Comparison of ENCODE assay signal across 34 mouse cellular contexts in the genomic region with DNA sequence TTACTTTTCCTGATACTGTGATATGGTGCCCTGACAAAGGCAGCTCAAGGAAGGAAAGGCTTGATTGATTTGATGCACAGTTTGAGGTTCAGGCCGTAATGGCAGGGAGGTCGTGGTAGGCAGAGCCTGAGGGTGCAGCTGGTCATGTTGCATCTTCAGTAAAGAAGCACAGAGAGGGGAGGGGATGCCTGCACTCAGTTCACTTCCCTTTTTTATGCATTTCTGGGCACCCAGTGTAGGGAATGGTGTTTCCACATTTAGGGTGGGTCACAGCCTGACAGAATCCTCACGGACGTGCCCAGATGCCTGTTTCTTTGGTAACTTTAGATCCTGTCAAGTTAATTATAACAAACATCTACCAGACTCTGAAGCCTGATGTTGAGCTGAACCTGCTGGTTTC. TPM values are rescaled to one million over a fixed set of nuclear protein-coding genes. Genes with fewer than 3 reads are reported as not detected.
DNase-seq lines count a peak whose midpoint lies in the region; ATAC-seq and TF ChIP-seq lines count a peak whose summit lies in the region.
"Had no signal": no experiment of that assay in that cellular context is flagged by ENCODE, and none has a peak within 500 bp of the region (broad histone marks: within the 10 kb centered on the region; RNA-seq: fewer than 3 reads in every experiment).

No protein-coding gene starts in this region.

- TF ChIP-seq CTCF in CH12.LX (conservative IDR thresholded peaks at IDR 0.05 in 1 of 2, IDR thresholded peaks at IDR 0.05 in 1 of 2; ENCODE audit: low read depth in 2 of 2, low read length in 2 of 2): no peak

- DNase-seq in heart, adult 11 months: peak; percentile 72
- DNase-seq in heart, postnatal 36 days: no peak
- no peak for DNase-seq in CH12.LX (ENCODE audit: extremely low read depth)
- DNase-seq in left cerebral cortex, adult 11 months (ENCODE audit: low spot score): no peak
- no peak for DNase-seq in heart, adult 18-20 months
- no peak for DNase-seq in urinary bladder, adult 2 months (ENCODE audit: low spot score)
- DNase-seq: adrenal gland, adult 2 months; adrenal gland, postnatal 25 days; cerebellum, adult 11-12 months; cerebellum, adult 8-10 months; cerebellum, postnatal 10 days; cerebellum, postnatal 36 days; gastrocnemius, postnatal 14 days; heart, adult 2 months; heart, postnatal 14 days; kidney, adult 11 months had no signal

- H3K9ac ChIP-seq in CH12.LX (ENCODE audit: insufficient read depth, low read depth): no peak overlapping the region
- H3K9ac ChIP-seq: forebrain, embryonic 13.5 days; heart, embryonic 13.5 days; hindbrain, embryonic 13.5 days; intestine, embryonic 15.5 days had no signal

- in situ Hi-C loops in CH12.LX (cut with MboI; ENCODE audit: low pct_ligation_motif_present, low pct_unique_long_range_greater_than_20kb, low sequenced_read_pairs): no loop called here

- H3K4me1 ChIP-seq in CH12.LX (ENCODE audit: control insufficient read depth in 1 of 2, insufficient read depth in 2 of 2): peaks cover 6 to 10% of the 10 kb centered on the region in 2 experiments
- H3K4me1 ChIP-seq: forebrain, embryonic 13.5 days; heart, embryonic 10.5 days; hindbrain, embryonic 10.5 days; hindbrain, embryonic 13.5 days; intestine, embryonic 15.5 days had no signal

- H3K4me3 ChIP-seq in CH12.LX (replicated peaks in 1 of 3; ENCODE audit: low read depth in 2 of 3, low read length in 2 of 3, poor library complexity in 1 of 3): no peak overlapping the region
- H3K4me3 ChIP-seq: forebrain, embryonic 10.5 days; forebrain, embryonic 13.5 days; heart, adult 2 months; heart, embryonic 10.5 days; heart, embryonic 13.5 days; hindbrain, embryonic 10.5 days; hindbrain, embryonic 13.5 days; intestine, embryonic 15.5 days had no signal

- H3K27ac ChIP-seq in CH12.LX (ENCODE audit: insufficient read depth, low read depth): no peak overlapping the region
- H3K27ac ChIP-seq: forebrain, embryonic 10.5 days; forebrain, embryonic 13.5 days; heart, adult 2 months; heart, embryonic 10.5 days; heart, embryonic 13.5 days; hindbrain, embryonic 10.5 days; hindbrain, embryonic 13.5 days; intestine, embryonic 15.5 days had no signal

- ATAC-seq in granulocyte monocyte progenitor cell, adult 5-6 weeks (replicated peaks; ENCODE audit: poor library complexity, severe bottlenecking): peak; percentile 97
- peak; percentile 91 for ATAC-seq in megakaryocyte progenitor cell, adult 5-6 weeks (replicated peaks; ENCODE audit: poor library complexity)
- ATAC-seq: forebrain, embryonic 13.5 days; forebrain, embryonic 16.5 days; hindbrain, embryonic 16.5 days; intestine, embryonic 15.5 days; Patski had no signal

- peak overlapping the region; percentile 26; the same call in 1 of the 2 replicates for H3K4me2 ChIP-seq in CH12.LX (ENCODE audit: insufficient read depth, low read depth, poor library complexity, severe bottlenecking)
- H3K4me2 ChIP-seq: forebrain, embryonic 13.5 days; heart, embryonic 13.5 days; hindbrain, embryonic 13.5 days; intestine, embryonic 15.5 days had no signal

- H3K9me3 ChIP-seq in CH12.LX (replicated peaks; ENCODE audit: low read length): no peaks in the 10 kb centered on the region
- H3K9me3 ChIP-seq: forebrain, embryonic 13.5 days; heart, embryonic 10.5 days; heart, embryonic 13.5 days; hindbrain, embryonic 10.5 days; hindbrain, embryonic 13.5 days; intestine, embryonic 15.5 days had no signal

- TF ChIP-seq POLR2A in CH12.LX (IDR thresholded peaks at IDR 0.05; ENCODE audit: low read depth, low read length): no peak

- intact Hi-C loops in heart, postnatal 36 days (cut with DNase I): no loop called here

- dilution Hi-C loops in CH12.LX (cut with MboI; ENCODE audit: extremely low pct_ligation_motif_present, extremely low pct_unique_long_range_greater_than_20kb, low sequenced_read_pairs): no loop called here

- TF ChIP-seq EP300 in CH12.LX (IDR thresholded peaks at IDR 0.05; ENCODE audit: low read length): no peak

- H3K79me2 ChIP-seq in CH12.LX (replicated peaks; ENCODE audit: control insufficient read depth, extremely low read depth, insufficient read depth, poor library complexity, severe bottlenecking): no peaks in the 10 kb centered on the region

- no peaks in the 10 kb centered on the region for H3K27me3 ChIP-seq in CH12.LX (replicated peaks)
- H3K27me3 ChIP-seq: forebrain, embryonic 13.5 days; heart, embryonic 13.5 days; hindbrain, embryonic 13.5 days; intestine, embryonic 15.5 days; Patski had no signal

- no peaks in the 10 kb centered on the region for H3K36me3 ChIP-seq in CH12.LX (replicated peaks in 1 of 2; ENCODE audit: control insufficient read depth in 1 of 2, insufficient read depth in 1 of 2, low read length in 1 of 2)
- H3K36me3 ChIP-seq: forebrain, embryonic 10.5 days; heart, embryonic 10.5 days; heart, embryonic 13.5 days; hindbrain, embryonic 10.5 days; hindbrain, embryonic 13.5 days; intestine, embryonic 15.5 days had no signal

- no peak for TF ChIP-seq RAD21 in CH12.LX (IDR thresholded peaks at IDR 0.05; ENCODE audit: low read depth, low read length)

TF ChIP-seq in CH12.LX, 34 proteins besides CTCF, POLR2A, EP300 and RAD21:
- TF ChIP-seq ZNF384 (IDR thresholded peaks at IDR 0.05; ENCODE audit: low read depth, low read length): no peak
- no peak for TF ChIP-seq MXI1 (IDR thresholded peaks at IDR 0.05; ENCODE audit: low read depth, low read length)
- TF ChIP-seq JUND (conservative IDR thresholded peaks at IDR 0.05; ENCODE audit: low read depth, low read length): no peak
- no peak for TF ChIP-seq MEF2A (IDR thresholded peaks at IDR 0.05; ENCODE audit: borderline replicate concordance, low read depth, low read length)
- no peak for TF ChIP-seq ZKSCAN1 (IDR thresholded peaks at IDR 0.05; ENCODE audit: borderline replicate concordance, low read depth, low read length)
- TF ChIP-seq CHD2 (IDR thresholded peaks at IDR 0.05; ENCODE audit: low read length): no peak
- TF ChIP-seq UBTF (IDR thresholded peaks at IDR 0.05; ENCODE audit: low read depth, low read length): no peak
- TF ChIP-seq CHD1 (IDR thresholded peaks at IDR 0.05; ENCODE audit: low read depth, low read length): no peak
- TF ChIP-seq ZC3H11A (IDR thresholded peaks at IDR 0.05; ENCODE audit: low read depth, low read length): no peak
- TF ChIP-seq IRF4 (IDR thresholded peaks at IDR 0.05; ENCODE audit: low read depth, low read length): no peak
- TF ChIP-seq PAX5 (IDR thresholded peaks at IDR 0.05; ENCODE audit: low read length): no peak
- TF ChIP-seq MAX (IDR thresholded peaks at IDR 0.05; ENCODE audit: low read length): no peak
- no peak for TF ChIP-seq TBP (conservative IDR thresholded peaks at IDR 0.05; ENCODE audit: low read depth, low read length)
TF ChIP-seq in CH12.LX: peak in this region for 0.

RNA-seq across cellular contexts. Expression of a gene that starts 57.0 kb away (rescaled TPM):
- total RNA-seq in heart, postnatal 36 days (2021): not detected
- total RNA-seq in CH12.LX (2012; rRNA removed) (not detected in 2 replicates), CH12.LX (2014; rRNA removed) (not detected in 2 replicates)
- 0.13 TPM in 1 of 2 replicates, not detected in the other for polyA plus RNA-seq in CH12.LX (2012; ENCODE audit: insufficient read length, low read depth)
- total RNA-seq in granulocyte monocyte progenitor cell, adult 5-6 weeks (2014; fragmentation: Nextera tagmentation): not detected in 2 replicates
- not detected in 2 replicates for total RNA-seq in granulocyte monocyte progenitor cell, adult 5-6 weeks (2017)
- not detected in 2 replicates for total RNA-seq in megakaryocyte progenitor cell, adult 5-6 weeks (2015)
- total RNA-seq in megakaryocyte progenitor cell, adult 5-6 weeks (2017): 0.12 TPM in 1 of 2 replicates, not detected in the other
- total RNA-seq in heart, adult 18-20 months (2021): not detected
- not detected in 2 replicates for polyA plus RNA-seq in urinary bladder, adult 2 months (2012; rRNA removed)
- total RNA-seq: adrenal gland, adult 2 months; adrenal gland, postnatal 25 days; gastrocnemius, adult 18-20 months; gastrocnemius, postnatal 14 days; heart, adult 2 months; heart, postnatal 14 days had no signal
- polyA plus RNA-seq: adrenal gland, adult 2 months; brain, embryonic 14.5 days; C2C12; embryonic facial prominence, embryonic 11.5 days; embryonic facial prominence, embryonic 14.5 days; forebrain, embryonic 10.5 days; forebrain, embryonic 13.5 days; forebrain, embryonic 16.5 days; heart, adult 2 months; heart, embryonic 13.5 days; heart, embryonic 16.5 days; hindbrain, embryonic 16.5 days; intestine, embryonic 15.5 days; Patski had no signal
